Mouse (Mus musculus): ENCODE measurements around the gene Hoxb2.

The Hoxb2 gene

DNA sequence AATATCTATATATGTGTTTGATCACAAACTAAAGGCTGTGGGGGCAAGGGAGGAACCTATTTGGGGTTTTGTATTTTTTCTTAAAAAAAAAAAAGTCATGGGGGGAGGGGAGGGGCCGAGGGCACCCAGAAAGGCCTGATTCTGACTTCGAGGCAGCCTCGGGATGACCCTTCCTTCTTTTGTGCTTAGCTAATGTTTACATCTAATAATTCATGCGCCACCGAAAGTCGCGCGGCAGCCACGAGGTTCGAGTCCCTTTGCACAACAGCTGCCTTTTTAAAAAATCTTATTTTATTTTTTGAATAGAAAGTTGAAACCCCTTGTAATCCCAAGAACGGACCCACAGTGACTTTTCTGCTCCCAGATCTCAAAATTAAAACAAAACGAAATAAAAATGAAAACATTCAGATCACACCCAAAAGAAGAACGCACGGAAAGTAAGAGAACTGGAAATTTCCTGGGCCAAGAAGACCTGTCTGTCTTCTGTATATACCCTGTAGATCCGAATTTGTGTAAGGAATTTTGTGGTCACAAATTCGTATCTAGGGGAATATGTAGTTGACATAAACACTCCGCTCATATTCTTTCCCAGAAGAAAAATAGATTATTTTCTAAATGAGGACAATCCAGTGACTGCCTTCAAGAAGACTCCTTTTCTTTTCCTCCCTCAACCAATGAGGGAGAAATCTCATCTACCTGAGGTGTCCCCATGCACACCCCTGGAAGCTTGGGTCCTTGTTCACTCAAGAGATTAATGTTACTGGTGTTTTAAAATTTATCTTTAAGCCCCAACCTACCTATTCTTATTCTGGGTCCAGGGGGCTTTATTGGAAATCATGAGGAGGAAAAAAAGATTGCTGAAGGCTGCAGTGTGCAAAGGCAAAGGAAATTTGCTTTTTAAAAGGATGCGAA, 33.4 kb upstream of the Hoxb2 start:
- no peak for DNase-seq (ENCODE audit: low spot score)

- no peak for DNase-seq (ENCODE audit: low spot score)
Measured at GRCm38 (mm10) chr11:96317608-96318367, 32.5 kb upstream of the Hoxb2 start, which contains the start of gene Hoxb4. Gene Hoxb4 (plus strand): TSS chr11:96318267.

DNA sequence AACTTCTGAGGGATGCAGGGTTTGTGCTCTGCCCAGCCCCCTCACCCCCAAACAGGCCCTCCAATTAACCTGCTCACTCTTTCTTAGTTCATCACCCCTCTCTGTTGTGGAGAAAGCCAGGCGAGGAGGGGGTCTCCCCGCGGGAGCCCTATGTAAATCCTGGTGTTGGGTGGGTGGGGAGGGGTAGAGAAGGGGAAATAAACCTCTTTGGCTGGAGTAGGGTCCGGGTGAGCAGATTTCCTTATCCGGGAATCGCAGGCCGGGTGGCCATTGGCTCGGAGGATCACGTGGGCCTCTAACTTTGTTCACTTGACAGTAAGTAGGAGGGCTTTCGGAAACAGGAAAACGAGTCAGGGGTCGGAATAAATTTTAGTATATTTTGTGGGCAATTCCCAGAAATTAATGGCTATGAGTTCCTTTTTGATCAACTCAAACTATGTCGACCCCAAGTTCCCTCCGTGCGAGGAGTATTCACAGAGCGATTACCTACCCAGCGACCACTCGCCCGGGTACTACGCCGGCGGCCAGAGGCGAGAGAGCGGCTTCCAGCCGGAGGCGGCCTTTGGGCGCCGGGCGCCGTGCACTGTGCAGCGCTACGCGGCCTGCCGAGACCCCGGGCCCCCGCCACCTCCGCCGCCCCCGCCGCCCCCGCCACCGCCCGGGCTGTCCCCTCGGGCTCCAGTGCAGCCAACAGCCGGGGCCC, 31.8 kb upstream of the Hoxb2 start:
- DNase-seq (ENCODE audit: low spot score): no peak

- no peak for DNase-seq (ENCODE audit: low spot score)
Measured at GRCm38 (mm10) chr11:96319071-96319902, 31.0 kb upstream of the Hoxb2 start.

DNA sequence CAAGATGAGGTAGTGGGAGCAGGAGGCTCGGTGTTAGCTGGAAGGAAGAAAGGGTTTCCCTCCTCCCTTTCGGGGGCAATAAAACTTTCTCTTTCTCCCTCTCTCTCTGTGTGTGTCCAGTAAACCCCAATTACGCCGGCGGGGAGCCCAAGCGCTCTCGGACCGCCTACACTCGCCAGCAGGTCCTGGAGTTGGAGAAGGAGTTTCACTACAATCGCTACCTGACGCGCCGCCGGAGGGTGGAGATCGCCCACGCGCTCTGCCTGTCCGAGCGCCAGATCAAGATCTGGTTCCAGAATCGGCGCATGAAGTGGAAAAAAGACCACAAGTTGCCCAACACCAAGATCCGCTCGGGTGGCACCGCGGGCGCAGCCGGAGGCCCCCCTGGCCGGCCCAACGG, 30.4 kb upstream of the Hoxb2 start:
- no peak for DNase-seq (ENCODE audit: low spot score)

DNA sequence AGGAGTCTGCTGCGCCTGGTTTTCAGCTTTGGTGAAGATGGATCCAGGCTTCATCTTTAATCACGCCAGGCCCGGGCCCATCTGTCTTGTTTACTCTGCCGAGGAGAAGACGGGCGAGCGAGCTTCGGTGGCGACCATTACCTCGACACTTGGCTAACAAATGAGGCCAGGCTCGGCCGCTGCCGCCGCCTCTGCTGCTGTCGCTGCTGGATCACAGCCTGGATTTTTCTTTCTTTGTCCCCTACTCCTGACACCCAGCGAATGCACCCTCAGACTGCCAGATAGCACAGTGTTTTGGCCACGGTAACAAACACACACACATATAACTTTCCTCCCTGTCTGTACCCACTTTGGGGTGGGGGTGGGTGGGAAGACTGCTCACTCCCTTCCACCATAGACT, 29.6 kb upstream of the Hoxb2 start:
- DNase-seq (ENCODE audit: low spot score): no peak

DNA sequence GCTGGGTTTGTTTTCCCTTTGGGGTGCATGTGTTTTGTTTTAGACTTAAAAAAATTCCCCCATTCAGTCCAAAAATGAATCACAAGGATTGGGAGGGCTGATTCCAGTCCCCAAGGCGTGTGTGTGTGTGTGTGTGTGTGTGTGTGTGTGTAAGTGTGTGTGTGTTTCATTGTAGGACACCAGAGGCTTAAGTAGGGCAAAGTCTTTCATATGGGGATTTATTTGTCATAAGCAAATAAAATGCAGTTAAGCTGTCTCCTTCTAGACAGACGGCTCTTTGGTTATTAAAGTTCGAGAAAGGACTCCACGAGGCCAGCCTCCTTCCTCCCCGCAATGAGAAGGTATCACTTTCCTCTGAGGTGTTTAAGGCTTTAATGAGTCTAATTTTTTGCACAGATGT, 28.5 kb upstream of the Hoxb2 start:
- no peak for DNase-seq (ENCODE audit: low spot score)

DNA sequence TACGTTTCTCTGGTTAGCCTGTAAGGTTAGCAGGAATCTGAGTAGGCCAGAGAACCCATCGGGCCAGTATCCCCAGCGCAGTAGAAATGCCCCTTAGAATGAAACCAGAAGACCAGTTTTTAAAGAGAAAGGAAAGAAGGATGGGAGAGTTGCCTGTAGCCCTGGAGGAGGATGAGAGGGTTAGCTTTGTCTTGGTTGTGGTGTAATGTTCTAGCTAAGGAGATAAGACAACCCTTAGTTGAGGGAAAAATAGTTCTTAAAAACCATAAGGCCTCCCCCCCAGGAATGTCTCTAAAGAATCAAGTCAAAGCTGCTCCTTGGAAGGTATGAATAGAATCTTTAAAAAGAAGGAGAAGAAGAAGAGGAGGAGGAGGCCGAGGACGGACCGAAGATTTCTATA, 27.6 kb upstream of the Hoxb2 start:
- DNase-seq (ENCODE audit: low spot score): no peak

DNA sequence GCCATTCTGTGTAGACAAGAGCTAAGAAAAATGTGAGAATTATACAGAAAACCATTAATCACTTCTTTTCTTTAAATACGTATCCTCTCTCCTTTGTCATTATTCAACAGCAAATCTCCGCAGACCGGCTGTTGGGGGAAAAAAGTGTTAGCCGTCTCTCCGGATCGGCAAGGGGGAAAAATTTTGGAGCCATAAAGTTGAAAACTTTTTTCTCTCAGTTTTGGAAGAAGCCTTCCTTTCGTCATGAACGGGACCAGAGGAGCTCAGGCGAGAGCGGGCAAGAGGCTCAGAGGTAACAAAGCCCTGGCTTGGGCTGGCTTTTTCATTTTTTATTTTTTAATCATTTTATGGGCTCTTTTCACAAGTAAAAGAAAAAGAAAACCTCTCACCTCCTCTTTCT, 27.2 kb upstream of the Hoxb2 start, which contains the start of gene Hoxb3:
Gene Hoxb3, plus strand, starts transcription at position 173 of the 400 bp plus-strand sequence.
- no peak for DNase-seq (ENCODE audit: low spot score)

GRCm38 (mm10) chr11:96324125-96324524, 26.2 kb upstream of the Hoxb2 start:
- DNase-seq (ENCODE audit: low spot score): no peak

GRCm38 (mm10) chr11:96324965-96325364, 25.4 kb upstream of the Hoxb2 start:
- DNase-seq (ENCODE audit: low spot score): no peak

DNA sequence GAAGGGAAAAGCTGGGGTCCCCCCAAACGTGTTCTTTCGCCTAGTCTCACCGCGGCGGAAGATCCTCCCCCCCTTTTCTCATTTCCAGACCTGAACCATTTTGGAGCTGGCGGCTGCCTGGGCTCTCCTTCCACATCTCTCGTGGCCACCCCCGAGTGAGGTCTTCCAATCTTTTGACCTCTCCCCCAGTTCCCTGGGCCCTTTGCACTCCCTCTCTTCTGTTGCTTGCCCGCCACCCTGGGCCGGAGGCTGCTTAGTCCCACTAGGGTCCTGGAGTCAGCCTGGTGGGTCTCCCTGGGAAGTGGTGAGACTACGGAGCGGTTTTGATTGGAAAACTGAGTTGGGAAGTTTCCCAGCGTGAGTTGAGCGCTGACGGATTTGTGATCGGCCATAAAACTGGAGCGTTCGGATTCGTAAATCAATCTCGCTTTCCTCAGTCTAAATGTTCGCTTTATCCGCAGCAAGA, 24.5 kb upstream of the Hoxb2 start:
- no peak for DNase-seq (ENCODE audit: low spot score)

GRCm38 (mm10) chr11:96326705-96327104, 23.6 kb upstream of the Hoxb2 start:
- DNase-seq (ENCODE audit: low spot score): no peak

DNA sequence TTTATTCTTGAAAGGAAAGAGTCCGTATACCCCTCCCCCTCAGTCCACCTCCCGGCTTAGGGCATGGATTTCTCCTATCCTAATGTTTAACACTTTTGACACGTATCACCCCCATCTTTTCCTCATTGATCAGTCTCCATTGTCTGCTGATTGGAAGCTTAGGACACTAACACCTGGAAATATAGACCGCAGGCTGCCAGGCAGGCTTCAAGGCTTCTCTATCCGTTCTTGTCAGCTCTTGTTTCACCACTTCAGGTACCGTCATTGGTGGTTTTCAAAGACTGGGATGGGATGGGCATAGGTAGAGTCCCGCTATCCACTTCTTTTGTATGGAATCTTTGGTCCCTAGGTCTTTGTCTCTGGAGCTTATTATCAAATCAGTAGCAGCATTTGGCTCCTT, 23.2 kb upstream of the Hoxb2 start:
- DNase-seq (ENCODE audit: low spot score): no peak

DNA sequence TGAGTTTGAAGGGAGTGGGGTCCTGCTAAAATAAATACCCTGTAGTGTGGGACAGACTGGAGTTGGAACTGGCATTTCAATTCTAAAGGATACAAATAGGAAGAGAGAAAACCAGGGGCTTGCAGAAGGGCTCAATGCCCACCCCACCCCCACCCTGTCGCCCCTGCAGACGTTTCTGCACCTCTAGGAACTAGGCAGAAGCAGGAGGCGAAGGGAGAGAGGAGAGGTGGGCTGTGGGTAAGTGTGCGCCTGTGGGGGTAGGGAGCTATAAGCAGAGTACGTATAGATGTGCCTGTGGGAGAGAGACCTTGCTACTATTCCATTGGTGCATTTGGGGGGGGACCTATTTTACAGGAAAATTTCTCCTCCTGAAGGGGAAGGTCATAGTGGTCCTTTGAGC, 22.6 kb upstream of the Hoxb2 start:
- no peak for DNase-seq (ENCODE audit: low spot score)

DNA sequence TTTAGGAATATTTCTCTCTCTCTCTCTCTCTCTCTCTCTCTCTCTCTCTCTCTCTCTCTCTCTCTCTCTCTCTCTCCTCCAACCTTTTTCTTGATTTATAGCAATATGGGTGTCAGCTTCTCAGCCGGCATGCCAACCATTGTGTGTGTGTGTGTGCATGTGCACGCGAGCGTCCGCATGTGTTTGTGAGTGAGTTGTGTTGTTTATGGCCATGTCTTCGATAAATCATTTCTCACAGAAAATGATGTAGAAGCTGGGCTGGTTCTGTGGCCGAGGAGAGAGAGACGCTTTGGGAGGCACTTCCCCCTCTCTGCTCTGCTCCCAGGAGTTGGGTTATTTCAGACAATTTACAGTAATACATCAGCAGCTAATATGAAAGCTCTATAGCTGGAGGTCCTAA, 21.7 kb upstream of the Hoxb2 start:
- no peak for DNase-seq (ENCODE audit: low spot score)

DNA sequence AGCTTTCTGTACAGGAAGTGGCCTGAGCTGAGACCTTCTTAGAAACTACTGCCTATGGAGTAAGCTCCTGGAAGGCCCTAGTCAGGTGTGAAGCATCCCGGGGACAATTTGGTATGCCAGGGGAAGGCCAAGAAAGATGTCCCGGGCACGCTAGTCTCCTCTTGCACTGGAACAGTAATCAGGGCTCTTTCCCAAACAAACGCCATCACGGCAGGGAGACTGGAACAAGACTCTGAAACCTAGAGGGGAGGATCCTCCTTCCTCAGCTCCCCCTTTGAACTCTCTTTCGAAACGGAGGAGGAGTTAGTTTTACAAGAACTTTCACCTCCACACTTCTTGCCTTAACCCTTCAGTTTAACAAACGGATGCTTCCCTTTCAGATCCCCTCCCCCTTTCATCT, 18.2 kb upstream of the Hoxb2 start:
- DNase-seq (ENCODE audit: low spot score): no peak

- DNase-seq (ENCODE audit: low spot score): no peak
Measured at GRCm38 (mm10) chr11:96332618-96333032, 17.7 kb upstream of the Hoxb2 start.

- DNase-seq (ENCODE audit: low spot score): no peak
Measured at GRCm38 (mm10) chr11:96333241-96334001, 16.9 kb upstream of the Hoxb2 start.

- DNase-seq (ENCODE audit: low spot score): no peak
Measured at GRCm38 (mm10) chr11:96334002-96334364, 16.3 kb upstream of the Hoxb2 start.

DNA sequence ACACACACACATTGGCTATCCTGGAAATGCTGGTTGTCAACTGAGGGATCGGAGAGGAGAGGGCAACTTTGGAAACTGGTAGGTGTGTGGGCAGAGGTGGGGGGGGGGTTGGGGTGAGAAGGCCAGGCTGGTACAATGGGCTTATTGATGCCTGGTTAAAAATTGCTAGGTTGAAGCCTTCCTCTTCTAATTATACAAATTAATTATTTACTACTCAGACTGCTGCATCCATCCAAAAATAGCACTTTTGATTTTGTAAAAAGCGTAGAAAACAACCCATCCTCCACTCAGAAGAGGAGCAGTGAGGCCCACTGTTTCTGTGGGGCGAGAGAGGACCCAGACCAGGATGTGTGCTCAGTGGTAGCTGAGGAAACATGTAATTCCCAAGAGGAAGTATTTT, 15.3 kb upstream of the Hoxb2 start:
- no peak for DNase-seq (ENCODE audit: low spot score)
